Mouse (Mus musculus) megakaryocyte, embryonic 14.5 days (primary cell): ENCODE results near the gene Nectin3. TPM values are rescaled to one million over a fixed set of nuclear protein-coding genes. Genes with fewer than 3 reads are reported as not detected.

ENCODE experiments used
- H3K27me3 ChIP-seq: replicated peaks from 2 replicates; pipeline ENCODE3; 2012; ENCODE audit warnings: inconsistent platforms
- H3K36me3 ChIP-seq: replicated peaks from 2 replicates; pipeline ENCODE3; 2012; ENCODE audit warnings: low read length, inconsistent platforms, mixed read lengths
- H3K4me1 ChIP-seq: 2 replicates; pipeline ENCODE4 v1.6.1; 2012; ENCODE audit warnings: inconsistent platforms
- H3K4me3 ChIP-seq: replicated peaks from 2 replicates; pipeline ENCODE3; 2012; ENCODE audit warnings: moderate library complexity, mild to moderate bottlenecking, inconsistent platforms
- H3K9me3 ChIP-seq: 2 replicates; pipeline ENCODE4 v1.6.1; 2012; ENCODE audit warnings: inconsistent platforms
- FLI1 ChIP-seq: IDR thresholded peaks from 2 replicates; pipeline ENCODE4 v1.6.1; 2012; ENCODE audit warnings: low read length, inconsistent platforms, mixed read lengths
- GATA1 ChIP-seq: IDR thresholded peaks from 3 replicates; pipeline ENCODE4 v1.6.1; 2012; ENCODE audit warnings: mixed read lengths, low read length, inconsistent platforms, borderline replicate concordance
- polyA plus RNA-seq: library from polyadenylated mRNA; stranded (reverse); fragments of >175 nt; gene quantifications from 2 replicates; pipeline ENCODE4 v1.2.3, GENCODE M21; 2012; ENCODE audit warnings: low replicate concordance; ENCODE audit not compliant: insufficient read depth

Nectin3 gene
- polyA plus RNA-seq: not detected in 2 replicates

DNA sequence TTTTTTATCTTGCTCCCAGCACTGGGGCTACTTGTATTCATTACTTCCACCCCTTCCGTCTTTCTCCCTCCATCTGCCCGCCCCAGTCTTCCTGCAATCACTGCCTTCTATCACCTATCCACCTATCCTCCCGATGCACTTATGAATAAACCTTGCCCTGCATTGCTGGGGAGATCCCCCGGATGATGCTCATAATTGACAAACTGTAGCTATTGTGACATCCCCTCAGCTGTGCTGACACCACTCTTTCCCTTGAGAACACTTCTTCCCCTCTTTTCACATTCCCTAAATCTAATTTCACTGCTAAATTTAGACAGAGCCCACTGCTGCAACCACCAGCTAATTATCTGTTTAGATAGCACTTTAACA lies at the start of gene Nectin3:
TSS of gene Nectin3 (minus strand) at position 105 of the 369 bp plus-strand sequence.
- H3K36me3 ChIP-seq: no peaks in the 10 kb centered on the region
- H3K4me3 ChIP-seq: peak within 1 kb of the TSS; percentile 90
- TF ChIP-seq GATA1 (no peak), FLI1 (no peak)
- peaks cover 22% of the 10 kb centered on the region for H3K4me1 ChIP-seq
- H3K27me3 ChIP-seq: peaks cover 48% of the 10 kb centered on the region
- peaks cover 8% of the 10 kb centered on the region; the same call in 1 of the 2 replicates for H3K9me3 ChIP-seq

DNA sequence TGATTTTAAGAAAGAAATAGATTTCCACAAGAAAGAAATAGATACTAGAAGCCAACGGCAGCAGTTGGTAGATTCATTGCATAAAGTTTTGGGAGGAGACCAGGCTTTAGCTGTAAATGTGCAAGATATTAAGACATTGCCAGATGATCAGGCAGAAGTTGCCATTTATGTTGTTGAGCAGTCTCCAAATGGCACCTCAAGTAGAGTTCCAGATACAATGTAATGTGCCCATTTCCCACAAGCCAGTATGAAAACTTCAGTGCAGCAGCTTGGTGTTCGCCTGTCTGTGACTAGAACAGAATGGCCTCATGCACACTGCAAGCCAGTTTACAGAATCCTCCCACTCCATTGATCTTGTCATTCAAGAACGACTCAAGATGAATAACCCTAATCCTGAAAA lies 39.8 kb upstream of the Nectin3 start:
- TF ChIP-seq GATA1: no peak
- no peak for TF ChIP-seq FLI1
- Histone ChIP-seq H3K27me3 (no peaks in the 10 kb centered on the region), H3K9me3 (peaks cover 6% of the 10 kb centered on the region), H3K4me3 (no peak overlapping the region), H3K4me1 (no peaks in the 10 kb centered on the region), H3K36me3 (no peaks in the 10 kb centered on the region)

DNA sequence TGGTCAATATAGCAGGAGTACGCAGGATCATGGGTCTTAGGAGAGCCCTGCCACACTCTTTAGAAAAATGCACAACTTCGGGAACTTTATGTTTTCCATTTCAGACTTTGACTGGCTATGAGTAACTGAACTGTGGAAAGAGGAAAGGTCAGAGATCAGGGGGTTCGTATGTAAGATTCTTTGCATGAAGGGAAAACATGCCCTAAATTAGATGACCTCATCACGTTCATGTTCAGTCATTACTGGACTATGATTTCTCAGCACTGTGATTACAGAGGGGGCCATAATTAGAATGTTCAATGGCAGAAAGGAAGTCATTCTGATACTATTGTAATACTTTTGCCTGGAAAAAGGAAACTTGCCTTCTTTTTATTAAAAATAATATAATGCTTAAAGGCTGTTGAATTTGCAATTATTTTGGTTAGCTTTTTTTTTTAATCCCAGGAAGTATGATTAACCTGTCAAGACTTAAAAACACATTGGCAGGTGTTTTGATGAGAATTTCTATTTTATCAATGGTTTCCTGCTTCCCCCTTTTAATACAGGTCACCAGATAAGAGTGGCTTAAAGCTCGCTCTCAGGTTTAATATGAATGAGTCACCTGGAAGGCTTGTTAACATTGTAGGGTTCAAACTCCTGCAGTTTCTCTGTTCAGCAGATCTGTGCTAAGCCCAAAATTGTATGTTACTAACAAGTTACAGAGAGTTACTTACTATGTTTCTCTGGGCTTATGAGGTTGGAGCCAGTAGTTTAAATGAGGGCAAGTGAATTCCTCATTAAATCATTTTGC lies 34.3 kb upstream of the Nectin3 start:
- no peak for TF ChIP-seq GATA1
- no peak for TF ChIP-seq FLI1
- H3K4me1 ChIP-seq: no peaks in the 10 kb centered on the region
- no peaks in the 10 kb centered on the region for H3K36me3 ChIP-seq
- H3K4me3 ChIP-seq: no peak overlapping the region
- H3K27me3 ChIP-seq: no peaks in the 10 kb centered on the region
- H3K9me3 ChIP-seq: peaks cover 7% of the 10 kb centered on the region

DNA sequence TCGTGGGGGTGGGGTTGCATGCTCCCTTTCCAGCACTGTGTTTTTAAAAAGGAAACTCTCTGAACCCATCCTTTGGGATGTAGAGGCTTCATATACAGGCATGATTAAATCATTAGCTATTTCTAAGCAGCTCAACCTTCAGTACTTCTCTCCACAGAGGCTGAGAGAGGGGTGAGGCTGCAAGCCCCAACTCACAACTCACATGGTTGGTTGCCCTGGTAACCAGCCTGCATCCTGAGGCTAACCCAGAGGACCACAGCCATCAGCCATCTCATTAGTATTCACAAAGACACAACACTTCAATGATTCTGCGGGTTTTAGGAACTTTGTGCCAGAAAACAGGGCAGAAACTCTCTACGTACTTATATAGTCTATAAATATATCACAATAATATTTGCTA lies 32.7 kb upstream of the Nectin3 start:
- Histone ChIP-seq H3K4me3 (no peak overlapping the region), H3K4me1 (no peaks in the 10 kb centered on the region), H3K27me3 (no peaks in the 10 kb centered on the region)

DNA sequence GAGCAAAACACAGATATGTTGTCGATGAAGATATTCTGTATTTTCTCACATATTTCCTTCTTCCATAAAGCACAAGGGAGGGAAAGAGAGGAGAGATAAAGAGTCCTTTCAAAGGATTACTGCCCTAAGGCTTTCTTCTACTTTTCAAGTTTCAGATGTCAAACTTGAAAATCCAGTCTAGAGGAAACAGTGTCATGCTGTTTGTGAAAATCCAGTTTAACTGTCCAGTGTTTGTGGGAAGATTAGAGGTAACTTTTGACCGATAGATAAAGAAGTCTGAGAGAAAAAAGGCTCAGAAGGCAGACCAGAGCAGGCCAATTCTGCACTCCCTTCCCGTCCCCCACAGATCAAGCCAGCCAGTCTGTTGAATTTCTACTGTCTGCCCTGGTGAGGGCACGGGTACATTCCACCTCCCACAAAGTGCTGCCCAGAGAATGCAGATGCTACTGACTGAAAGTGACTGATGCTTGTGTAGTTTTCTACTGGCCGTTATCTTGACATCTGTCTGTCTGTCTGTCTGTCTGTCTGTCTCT lies 22.6 kb upstream of the Nectin3 start:
- Histone ChIP-seq H3K36me3 (no peaks in the 10 kb centered on the region), H3K27me3 (no peaks in the 10 kb centered on the region), H3K4me3 (no peak overlapping the region), H3K4me1 (no peaks in the 10 kb centered on the region), H3K9me3 (0 out of 2 replicates have a peak, but pooled peaks cover 3% of the 10 kb centered on the region)
- TF ChIP-seq FLI1 (no peak), GATA1 (no peak)

More for the DNA sequence above, 32.7 kb upstream of the Nectin3 start:
- Histone ChIP-seq H3K9me3 (peaks cover 15% of the 10 kb centered on the region), H3K36me3 (no peaks in the 10 kb centered on the region)
- TF ChIP-seq GATA1 (no peak), FLI1 (no peak)

DNA sequence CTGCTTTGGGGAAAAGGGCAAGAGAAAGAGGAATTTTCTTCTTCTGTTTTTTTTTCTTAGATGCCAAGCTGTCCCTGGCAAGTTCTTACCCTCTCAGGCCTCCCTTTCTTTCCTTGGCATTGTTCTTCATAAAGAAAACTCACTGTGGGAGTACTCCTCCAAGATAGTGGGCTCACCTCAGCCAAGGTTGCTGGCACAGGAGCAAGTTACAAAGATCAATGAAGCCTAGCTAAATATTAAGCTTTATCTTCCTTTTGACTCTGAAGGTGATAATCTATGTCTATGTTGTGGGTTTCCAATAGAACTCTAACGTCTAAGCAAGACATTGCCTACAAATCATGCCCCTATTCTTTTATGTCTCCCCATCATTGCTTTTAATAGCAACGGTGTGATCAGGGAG lies 21.3 kb upstream of the Nectin3 start:
- TF ChIP-seq GATA1: no peak
- TF ChIP-seq FLI1: no peak
- no peak overlapping the region for H3K4me3 ChIP-seq
- H3K27me3 ChIP-seq: no peaks in the 10 kb centered on the region
- 0 out of 2 replicates have a peak, but pooled peaks cover 3% of the 10 kb centered on the region for H3K9me3 ChIP-seq
- H3K36me3 ChIP-seq: no peaks in the 10 kb centered on the region
- no peaks in the 10 kb centered on the region for H3K4me1 ChIP-seq

DNA sequence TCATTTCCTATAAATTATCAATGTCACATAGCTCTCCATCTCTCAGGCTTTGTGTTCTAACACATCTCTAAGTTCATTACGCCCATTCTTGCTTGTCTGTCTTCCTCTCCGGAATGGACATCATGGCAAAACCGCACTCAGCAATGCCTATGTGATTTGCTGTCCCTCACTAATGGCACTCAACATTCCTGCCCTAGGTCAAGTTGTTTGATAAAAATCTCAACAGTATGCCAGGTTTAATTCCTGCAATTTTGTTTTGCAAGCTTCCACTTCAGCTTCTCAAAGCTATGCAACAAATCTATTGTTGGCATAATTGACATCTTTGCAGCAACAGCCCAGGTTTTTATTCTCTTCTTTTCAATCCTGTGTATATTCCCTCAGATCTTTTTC lies 9.6 kb upstream of the Nectin3 start:
- Histone ChIP-seq H3K4me3 (no peak overlapping the region), H3K27me3 (no peaks in the 10 kb centered on the region), H3K4me1 (no peaks in the 10 kb centered on the region)

DNA sequence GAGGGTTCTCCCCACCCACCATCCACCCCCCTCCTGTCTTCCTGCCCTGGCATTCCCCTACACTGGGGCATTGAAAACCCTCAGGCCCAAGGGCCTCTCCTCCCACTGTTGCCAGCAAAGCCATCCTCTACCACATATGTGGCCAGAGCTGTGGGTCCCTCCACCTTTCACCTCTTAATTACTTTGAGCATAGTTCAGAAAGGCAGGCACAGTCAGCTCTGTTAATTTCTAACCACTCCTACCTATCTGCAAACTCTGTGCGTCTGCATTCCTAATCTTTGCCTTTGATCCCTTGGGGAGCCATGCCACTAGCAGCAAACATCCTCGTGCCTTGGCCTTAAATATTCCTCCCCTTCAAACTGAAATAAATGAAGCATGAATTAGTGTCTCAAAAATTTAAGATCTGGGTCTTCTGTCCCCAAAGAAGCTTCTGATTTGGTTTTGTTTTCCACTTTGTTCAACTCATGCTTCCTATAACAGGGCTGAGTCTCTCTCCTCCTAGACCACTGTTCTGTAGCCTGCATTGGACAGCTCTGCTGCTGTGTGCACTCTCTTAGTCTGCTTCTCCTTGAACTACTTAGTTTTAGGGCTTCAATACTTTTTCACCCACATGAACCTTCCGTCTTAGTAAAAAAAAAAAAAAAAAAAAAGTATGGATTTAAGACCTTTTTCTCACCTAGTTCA lies 9.1 kb upstream of the Nectin3 start:
- Histone ChIP-seq H3K27me3 (no peaks in the 10 kb centered on the region), H3K9me3 (peaks cover 23% of the 10 kb centered on the region), H3K4me3 (no peak overlapping the region), H3K36me3 (no peaks in the 10 kb centered on the region), H3K4me1 (no peaks in the 10 kb centered on the region)
- TF ChIP-seq FLI1 (no peak), GATA1 (no peak)

More for the DNA sequence above, 9.6 kb upstream of the Nectin3 start:
- no peak for TF ChIP-seq FLI1
- TF ChIP-seq GATA1: no peak
- Histone ChIP-seq H3K9me3 (peaks cover 26% of the 10 kb centered on the region), H3K36me3 (no peaks in the 10 kb centered on the region)

DNA sequence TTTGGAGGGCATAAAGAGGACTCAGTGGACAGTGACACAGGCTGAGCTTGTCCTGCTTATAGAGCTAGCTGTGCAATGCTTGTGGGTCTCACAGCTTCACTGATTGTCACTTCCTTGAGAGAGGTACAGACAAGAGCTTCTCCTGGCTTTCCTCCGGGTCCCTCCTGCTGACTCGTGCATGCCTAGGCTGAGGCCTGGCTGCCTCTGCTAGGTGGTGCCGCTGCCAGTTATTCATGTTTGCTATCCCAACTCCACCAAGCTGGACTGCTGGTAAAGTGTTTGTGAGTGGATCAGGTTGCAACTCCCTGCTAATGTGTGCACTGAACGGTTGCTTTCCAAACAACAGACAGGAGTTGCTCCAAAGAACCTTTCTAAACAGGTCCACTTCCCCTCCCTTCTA lies 5.7 kb upstream of the Nectin3 start:
- peaks cover 19% of the 10 kb centered on the region for H3K9me3 ChIP-seq
- peaks cover 4% of the 10 kb centered on the region for H3K27me3 ChIP-seq
- no peak for TF ChIP-seq FLI1
- TF ChIP-seq GATA1: no peak
- no peaks in the 10 kb centered on the region for H3K36me3 ChIP-seq
- H3K4me1 ChIP-seq: no peaks in the 10 kb centered on the region
- no peak overlapping the region for H3K4me3 ChIP-seq

DNA sequence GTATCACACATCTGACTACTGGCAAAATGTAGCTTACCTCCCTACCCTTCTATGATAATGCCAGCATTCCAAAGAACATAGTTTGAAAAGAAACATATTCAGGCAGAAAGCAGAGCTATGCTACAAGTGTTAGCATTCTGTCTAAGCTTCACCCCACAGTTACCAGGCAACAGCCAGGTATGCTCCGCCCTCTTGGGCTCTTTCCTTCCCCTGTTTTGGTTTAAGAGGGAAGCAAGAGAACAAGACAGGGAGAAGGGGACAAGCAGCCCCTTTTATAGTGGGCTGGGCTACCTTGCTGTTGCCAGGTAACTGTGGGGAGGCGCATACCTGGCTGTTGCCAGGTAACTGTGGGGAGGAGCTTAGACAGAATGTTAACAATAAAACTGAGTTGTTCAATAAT lies 4.0 kb upstream of the Nectin3 start:
- peaks cover 18% of the 10 kb centered on the region for H3K9me3 ChIP-seq
- no peaks in the 10 kb centered on the region for H3K36me3 ChIP-seq
- TF ChIP-seq GATA1 (no peak), FLI1 (no peak)
- no peak overlapping the region for H3K4me3 ChIP-seq
- H3K27me3 ChIP-seq: peaks cover 20% of the 10 kb centered on the region
- peaks cover 8% of the 10 kb centered on the region for H3K4me1 ChIP-seq

DNA sequence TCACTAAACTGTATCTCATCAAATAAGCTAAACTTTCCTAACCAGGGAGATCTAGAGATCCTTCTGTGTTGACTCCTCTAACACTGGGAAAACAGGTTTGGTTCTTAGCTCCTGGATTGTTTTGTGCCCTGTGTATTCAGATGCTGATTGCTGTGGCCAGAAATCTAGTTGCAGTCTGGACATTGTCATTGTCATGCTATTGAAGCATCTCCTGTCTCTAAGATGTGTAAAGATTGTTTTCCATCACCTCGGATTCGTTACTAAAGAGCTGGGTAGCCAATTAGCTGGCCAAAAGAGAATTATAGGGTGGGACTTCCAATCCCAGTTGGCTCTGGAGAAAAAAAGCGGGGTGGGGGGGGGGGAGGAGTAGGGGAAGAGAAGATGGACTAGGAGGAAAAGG lies 2.4 kb upstream of the Nectin3 start:
- Histone ChIP-seq H3K4me1 (peaks cover 22% of the 10 kb centered on the region), H3K4me3 (no peak overlapping the region), H3K36me3 (no peaks in the 10 kb centered on the region), H3K27me3 (peaks cover 35% of the 10 kb centered on the region), H3K9me3 (peaks cover 16% of the 10 kb centered on the region)
- TF ChIP-seq FLI1: no peak
- no peak for TF ChIP-seq GATA1
